Mouse (Mus musculus) neural tube, embryonic 15.5 days (tissue): Measurements from ENCODE around the gene Fryl. TPM values are rescaled to one million over a fixed set of nuclear protein-coding genes. Genes with fewer than 3 reads are reported as not detected.
A peak's percentile ranks its signal among the peaks of the same experiment; 100 is the strongest.

Experiments used
- ATAC-seq: fragments of 200-750 bp; cut with Nextera tagmentation; 2 replicates; pipeline ENCODE4 v1.8.0; 2017; ENCODE audit warnings: mild to moderate bottlenecking, moderate TSS enrichment, moderate library complexity; ENCODE audit not compliant: low FRiP score
- H3K27ac ChIP-seq: fragments of 300-500 bp; sonication (generic); replicated peaks from 2 replicates; pipeline ENCODE4 v1.5.1; 2015; ENCODE audit warnings: mild to moderate bottlenecking, inconsistent platforms
- H3K27me3 ChIP-seq: fragments of 300-500 bp; sonication (generic); replicated peaks from 2 replicates; pipeline ENCODE4 v1.6.1; 2015; ENCODE audit warnings: inconsistent platforms
- H3K36me3 ChIP-seq: fragments of 300-500 bp; sonication (generic); 2 replicates; pipeline ENCODE4 v1.6.1; 2015; ENCODE audit warnings: inconsistent platforms
- H3K4me1 ChIP-seq: fragments of 300-500 bp; sonication (generic); 2 replicates; pipeline ENCODE4 v1.6.1; 2015; ENCODE audit warnings: inconsistent platforms
- H3K4me2 ChIP-seq: fragments of 300-500 bp; sonication (generic); 2 replicates; pipeline ENCODE4 v1.6.1; 2015; ENCODE audit warnings: inconsistent platforms, mild to moderate bottlenecking, moderate library complexity
- H3K4me3 ChIP-seq: fragments of 300-500 bp; sonication (generic); replicated peaks from 2 replicates; pipeline ENCODE4 v1.5.1; 2015; ENCODE audit warnings: mild to moderate bottlenecking, inconsistent platforms
- H3K9ac ChIP-seq: fragments of 300-500 bp; sonication (generic); replicated peaks from 2 replicates; pipeline ENCODE4 v1.6.1; 2015; ENCODE audit warnings: mild to moderate bottlenecking, inconsistent platforms
- H3K9me3 ChIP-seq: fragments of 300-500 bp; sonication (generic); replicated peaks from 2 replicates; pipeline ENCODE4 v1.6.1; 2016; ENCODE audit warnings: inconsistent platforms
- WGBS: fragments of 180-500 bp; shearing (Covaris S2); methylation state at CpG from one replicate; pipeline ENCODE4 v1.1.7; 2015; ENCODE audit warnings: mixed read lengths; 5-methylcytosine and 5-hydroxymethylcytosine counted together
- polyA plus RNA-seq: library from polyadenylated mRNA; unstranded; fragments of >200 nt; fragmentation: Nextera tagmentation; extraction: Ambion mirVana; gene quantifications from 2 replicates; pipeline ENCODE4 v1.2.1, GENCODE M21; 2015

Fryl gene
- polyA plus RNA-seq, 1 experiment from 2014 or later: 37.8 TPM

DNA sequence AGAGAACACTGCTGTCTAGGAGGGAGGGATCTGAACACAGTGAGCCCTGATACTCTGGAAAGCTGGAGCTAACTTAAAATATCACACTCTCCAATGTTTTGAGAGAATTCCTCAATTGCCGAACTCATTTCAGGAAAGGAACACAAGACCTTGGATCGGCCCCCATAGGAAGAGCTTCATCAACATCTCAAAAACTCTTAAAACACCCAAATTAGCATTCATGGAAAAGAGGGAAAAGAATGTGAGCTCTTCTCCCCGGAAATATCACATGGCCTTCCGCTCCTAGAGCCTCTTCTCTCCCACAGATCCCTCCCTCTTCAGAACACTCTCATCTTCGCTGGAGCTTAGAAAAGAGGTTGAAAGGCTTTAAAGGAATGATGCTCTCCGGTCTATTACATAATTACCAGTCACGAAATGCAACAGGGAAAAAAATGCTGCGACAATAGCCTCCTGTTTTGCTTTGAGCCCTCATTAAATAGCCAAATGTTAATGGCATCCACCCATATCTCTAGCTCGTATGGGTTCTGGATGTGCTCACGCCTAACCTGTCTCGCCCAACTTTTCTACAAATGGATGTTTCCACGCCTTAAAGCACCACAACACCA is 84.4 kb downstream of the Fryl start:
- Histone ChIP-seq H3K9me3 (no peaks in the 10 kb centered on the region), H3K27ac (no peak overlapping the region), H3K4me1 (peaks cover 30% of the 10 kb centered on the region), H3K36me3 (no peaks in the 10 kb centered on the region), H3K4me3 (no peak overlapping the region), H3K4me2 (no peak overlapping the region), H3K9ac (no peak overlapping the region), H3K27me3 (no peaks in the 10 kb centered on the region)
- no peak for ATAC-seq
- 62% methylated on average over 12 of the region's 12 CpGs for whole genome bisulfite sequencing

DNA sequence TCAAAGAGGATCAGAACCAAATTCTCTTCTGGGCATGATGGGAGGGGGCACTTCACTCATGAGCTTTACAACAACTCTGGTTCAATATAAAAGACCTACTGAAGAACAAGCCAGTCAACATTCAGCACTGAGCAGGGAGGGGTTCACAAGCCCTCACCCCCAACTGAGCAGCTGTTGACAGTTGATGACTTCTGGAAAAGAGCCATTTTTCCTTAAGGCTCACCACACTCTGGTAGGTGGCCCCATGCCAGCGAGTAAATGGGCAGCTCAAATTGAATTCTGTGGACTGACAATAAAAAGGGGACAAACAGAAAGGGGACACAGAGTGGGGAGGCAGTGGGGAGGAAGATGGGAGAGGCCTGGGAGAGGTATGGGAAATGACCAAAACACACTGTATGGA is 85.2 kb downstream of the Fryl start:
- H3K27ac ChIP-seq: no peak overlapping the region
- 27% methylated on average over 1 of the region's 1 CpGs for WGBS
- H3K27me3 ChIP-seq: no peaks in the 10 kb centered on the region
- no peak; the same call in 1 of the 2 replicates for ATAC-seq
- H3K9me3 ChIP-seq: no peaks in the 10 kb centered on the region
- no peak overlapping the region for H3K4me2 ChIP-seq
- H3K9ac ChIP-seq: no peak overlapping the region
- H3K36me3 ChIP-seq: no peaks in the 10 kb centered on the region
- no peak overlapping the region for H3K4me3 ChIP-seq
- peaks cover 30% of the 10 kb centered on the region for H3K4me1 ChIP-seq

DNA sequence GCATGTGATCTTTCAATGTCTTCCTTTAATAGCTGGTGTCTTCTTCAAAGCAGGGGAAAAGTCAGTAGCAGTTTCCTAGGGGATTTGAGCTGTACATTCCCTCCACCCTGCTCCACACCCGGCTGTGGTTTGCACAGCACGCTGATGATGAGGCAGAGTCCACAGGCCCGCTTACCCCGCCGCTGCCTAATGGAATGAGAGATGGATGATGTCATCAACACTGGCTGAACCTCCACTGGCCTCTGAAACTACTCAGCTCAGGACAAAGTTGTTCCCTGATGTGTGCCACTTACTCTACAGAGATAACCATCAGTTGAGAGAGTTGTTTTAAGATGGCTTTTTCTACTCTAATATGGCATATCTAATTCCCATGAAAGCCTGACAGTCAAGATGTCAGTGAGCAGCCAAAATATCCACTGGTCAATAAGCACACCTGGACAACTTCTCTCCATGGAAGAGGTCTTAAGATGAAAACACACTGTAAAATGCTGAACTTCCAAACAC is 87.6 kb downstream of the Fryl start:
- Histone ChIP-seq H3K36me3 (no peaks in the 10 kb centered on the region), H3K27me3 (no peaks in the 10 kb centered on the region), H3K27ac (peak overlapping the region; percentile 49), H3K4me3 (no peak overlapping the region), H3K9me3 (no peaks in the 10 kb centered on the region), H3K9ac (no peak overlapping the region), H3K4me1 (peaks cover 34% of the 10 kb centered on the region), H3K4me2 (peak overlapping the region; percentile 44; the same call in 1 of the 2 replicates)
- WGBS: 47% methylated on average over 5 of the region's 5 CpGs
- peak; percentile 39; the same call in 1 of the 2 replicates for ATAC-seq

DNA sequence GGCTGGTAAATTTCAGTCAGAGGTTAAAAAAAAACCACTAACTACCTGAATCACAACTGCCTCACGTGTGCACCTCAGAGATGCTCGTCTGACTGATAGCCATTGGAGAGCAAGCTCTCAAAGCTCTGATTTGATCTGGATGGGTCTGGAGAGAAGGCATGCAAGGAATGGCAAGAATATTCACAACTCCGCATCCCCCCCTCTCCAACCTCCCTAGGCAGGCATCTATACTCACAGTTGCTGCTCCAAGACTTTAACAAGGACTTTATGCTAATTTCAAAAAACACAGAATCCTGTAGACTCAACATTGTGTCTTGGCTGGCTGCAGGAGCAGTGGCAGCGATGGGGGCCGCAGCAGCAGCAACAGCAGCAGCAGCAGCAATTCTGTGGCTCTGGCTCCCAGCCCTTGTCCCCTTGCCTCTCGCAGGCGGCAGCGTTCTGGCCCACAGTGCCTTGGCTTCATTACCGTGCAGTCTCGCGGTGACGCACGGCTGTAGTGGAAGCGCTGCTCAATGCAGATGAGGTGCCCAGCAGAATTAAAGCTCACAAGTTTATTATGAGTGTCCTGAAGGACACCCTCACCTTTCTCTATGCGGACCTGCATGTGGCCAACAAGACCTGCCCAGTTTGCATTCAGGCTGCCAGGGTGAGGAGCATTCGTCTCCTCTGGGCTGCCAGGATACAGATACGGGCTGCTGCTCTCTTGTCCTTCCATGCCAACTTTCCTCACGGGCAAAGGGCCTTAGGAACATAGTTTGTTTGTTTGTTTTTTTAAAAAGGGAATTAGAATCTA is 88.2 kb downstream of the Fryl start:
- Histone ChIP-seq H3K9me3 (no peaks in the 10 kb centered on the region), H3K27me3 (no peaks in the 10 kb centered on the region), H3K27ac (peak overlapping the region; percentile 49), H3K4me1 (peaks cover 38% of the 10 kb centered on the region), H3K36me3 (no peaks in the 10 kb centered on the region), H3K9ac (no peak overlapping the region; the same call in 1 of the 2 replicates), H3K4me3 (no peak overlapping the region; the same call in 1 of the 2 replicates), H3K4me2 (peak overlapping the region; percentile 44)
- 45% methylated on average over 18 of the region's 18 CpGs for WGBS
- peak; percentile 43; the same call in 1 of the 2 replicates for ATAC-seq

DNA sequence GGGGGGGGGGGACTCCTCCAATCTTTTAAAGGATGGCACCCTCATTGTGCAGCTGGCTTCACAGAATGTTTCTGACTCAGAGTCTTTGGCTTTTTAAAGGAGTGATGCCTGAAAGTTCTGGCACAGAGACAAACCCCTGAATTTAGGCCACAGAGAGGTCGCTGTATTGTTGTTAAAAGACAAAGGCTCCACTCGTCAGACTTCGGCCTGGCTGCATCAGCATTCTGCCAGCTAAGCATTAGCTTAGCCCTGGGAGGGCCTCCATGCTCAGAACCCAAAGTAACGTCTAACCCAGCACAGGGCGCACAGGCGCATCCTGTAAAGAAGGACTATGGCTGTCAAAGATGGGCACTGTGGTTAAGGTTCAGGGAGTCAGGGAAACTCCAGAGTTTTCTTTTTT is 92.4 kb downstream of the Fryl start:
- H3K4me1 ChIP-seq: peaks cover 46% of the 10 kb centered on the region
- no peak overlapping the region for H3K4me3 ChIP-seq

DNA sequence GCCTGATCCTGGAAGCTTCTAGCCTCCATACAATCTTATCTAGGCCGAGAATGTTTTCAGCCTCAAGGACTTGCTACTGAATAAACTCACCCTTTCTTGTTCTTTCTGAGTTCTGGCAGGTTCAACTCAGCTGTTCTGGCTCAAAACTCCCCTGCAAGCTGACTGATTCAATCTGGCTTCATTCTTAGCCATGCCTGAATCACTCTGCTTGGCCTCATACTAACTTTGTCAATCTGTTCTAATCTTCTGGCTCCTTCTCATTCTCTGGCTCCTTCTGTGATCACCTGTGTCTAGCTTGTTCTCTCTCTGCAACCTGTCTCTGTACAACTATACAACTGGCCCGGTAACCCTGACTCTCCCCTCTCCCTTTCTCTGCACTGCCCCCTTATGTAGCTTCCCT is 93.9 kb downstream of the Fryl start:
- 88% methylated on average over 2 of the region's 2 CpGs for WGBS
- Histone ChIP-seq H3K9me3 (no peaks in the 10 kb centered on the region), H3K9ac (no peak overlapping the region), H3K4me3 (no peak overlapping the region), H3K27me3 (no peaks in the 10 kb centered on the region), H3K36me3 (no peaks in the 10 kb centered on the region), H3K4me2 (no peak overlapping the region), H3K27ac (no peak overlapping the region), H3K4me1 (peaks cover 31% of the 10 kb centered on the region)
- ATAC-seq: no peak

More for the DNA sequence above, 92.4 kb downstream of the Fryl start:
- Histone ChIP-seq H3K4me2 (no peak overlapping the region), H3K9ac (no peak overlapping the region), H3K27me3 (no peaks in the 10 kb centered on the region), H3K27ac (no peak overlapping the region), H3K9me3 (no peaks in the 10 kb centered on the region), H3K36me3 (no peaks in the 10 kb centered on the region)
- WGBS: 28% methylated on average over 6 of the region's 6 CpGs
- ATAC-seq: no peak

DNA sequence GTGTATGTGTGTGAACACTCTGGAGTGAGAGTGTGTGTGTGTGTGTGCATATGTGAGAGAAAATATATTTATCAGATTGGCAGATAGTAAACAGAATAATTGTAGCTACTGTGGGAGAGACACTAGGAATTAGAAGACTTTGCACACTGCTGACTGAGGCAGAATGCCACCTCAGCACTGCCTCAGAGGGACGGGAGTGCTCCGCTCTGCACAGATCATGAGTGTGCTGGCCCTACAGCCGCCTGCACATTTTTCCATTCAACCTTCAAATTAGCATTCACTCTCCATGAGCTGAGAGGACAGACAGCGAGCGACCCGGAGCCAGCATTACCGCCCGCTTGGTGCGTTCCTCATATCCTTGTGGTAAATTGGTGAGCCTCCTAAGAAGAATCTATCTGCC is 96.0 kb downstream of the Fryl start:
- Histone ChIP-seq H3K9ac (no peak overlapping the region), H3K36me3 (no peaks in the 10 kb centered on the region), H3K4me3 (no peak overlapping the region), H3K27ac (peak overlapping the region; percentile 39; the same call in 1 of the 2 replicates), H3K9me3 (no peaks in the 10 kb centered on the region), H3K27me3 (no peaks in the 10 kb centered on the region), H3K4me2 (no peak overlapping the region), H3K4me1 (peaks cover 35% of the 10 kb centered on the region)
- ATAC-seq: peak; percentile 58
- WGBS: 62% methylated on average over 9 of the region's 9 CpGs

DNA sequence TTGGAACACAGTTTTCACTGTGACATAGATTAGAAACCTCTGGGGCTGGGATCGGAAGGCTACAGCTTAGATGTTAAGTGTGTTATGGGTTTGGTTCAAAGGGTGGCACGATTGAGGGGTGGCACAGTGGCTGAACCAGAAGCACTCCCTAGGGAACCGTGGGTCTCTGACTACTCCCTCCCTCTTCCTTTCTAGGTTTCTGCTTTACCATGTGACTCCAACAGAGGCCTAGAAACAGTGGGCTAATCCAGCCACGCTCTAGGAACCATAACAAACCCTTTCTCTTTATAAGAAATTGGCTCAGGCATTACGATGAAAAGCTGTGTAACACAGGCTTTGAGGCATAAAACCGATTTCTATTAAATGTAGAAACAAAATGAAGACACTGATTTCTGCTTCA is 98.9 kb downstream of the Fryl start:
- H3K4me1 ChIP-seq: peaks cover 23% of the 10 kb centered on the region
- no peaks in the 10 kb centered on the region for H3K9me3 ChIP-seq
- H3K4me2 ChIP-seq: no peak overlapping the region
- ATAC-seq: no peak
- H3K27ac ChIP-seq: 0 out of 2 replicates have a peak overlapping the region, but pooled peaks have one; percentile 23
- no peaks in the 10 kb centered on the region for H3K36me3 ChIP-seq
- WGBS: 67% methylated on average over 6 of the region's 6 CpGs
- H3K27me3 ChIP-seq: no peaks in the 10 kb centered on the region
- no peak overlapping the region for H3K9ac ChIP-seq
- no peak overlapping the region for H3K4me3 ChIP-seq

DNA sequence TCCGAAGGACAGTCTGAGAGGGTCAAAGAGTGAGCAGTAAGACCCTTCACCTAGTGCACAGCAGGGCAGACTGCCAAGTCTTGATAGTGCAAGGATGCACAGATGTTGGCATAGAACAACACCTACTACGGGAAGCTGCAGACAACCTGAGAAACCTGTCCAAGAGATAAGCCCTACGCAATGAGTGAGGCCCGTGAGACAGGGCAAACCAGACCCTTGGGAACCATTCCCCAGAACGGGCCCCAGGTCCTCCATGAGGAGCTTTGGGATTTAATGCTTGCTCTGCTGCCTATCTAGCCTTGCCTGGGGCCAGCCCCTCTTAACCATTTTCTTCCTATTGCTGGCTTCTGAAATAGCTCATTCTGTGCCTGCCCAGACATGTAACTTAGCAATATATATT is 99.4 kb downstream of the Fryl start:
- ATAC-seq: no peak
- Histone ChIP-seq H3K27me3 (no peaks in the 10 kb centered on the region), H3K9ac (no peak overlapping the region), H3K4me2 (no peak overlapping the region), H3K27ac (no peak overlapping the region), H3K4me1 (peaks cover 23% of the 10 kb centered on the region), H3K36me3 (no peaks in the 10 kb centered on the region), H3K4me3 (no peak overlapping the region), H3K9me3 (no peaks in the 10 kb centered on the region)
- 74% methylated on average over 5 of the region's 5 CpGs for WGBS

DNA sequence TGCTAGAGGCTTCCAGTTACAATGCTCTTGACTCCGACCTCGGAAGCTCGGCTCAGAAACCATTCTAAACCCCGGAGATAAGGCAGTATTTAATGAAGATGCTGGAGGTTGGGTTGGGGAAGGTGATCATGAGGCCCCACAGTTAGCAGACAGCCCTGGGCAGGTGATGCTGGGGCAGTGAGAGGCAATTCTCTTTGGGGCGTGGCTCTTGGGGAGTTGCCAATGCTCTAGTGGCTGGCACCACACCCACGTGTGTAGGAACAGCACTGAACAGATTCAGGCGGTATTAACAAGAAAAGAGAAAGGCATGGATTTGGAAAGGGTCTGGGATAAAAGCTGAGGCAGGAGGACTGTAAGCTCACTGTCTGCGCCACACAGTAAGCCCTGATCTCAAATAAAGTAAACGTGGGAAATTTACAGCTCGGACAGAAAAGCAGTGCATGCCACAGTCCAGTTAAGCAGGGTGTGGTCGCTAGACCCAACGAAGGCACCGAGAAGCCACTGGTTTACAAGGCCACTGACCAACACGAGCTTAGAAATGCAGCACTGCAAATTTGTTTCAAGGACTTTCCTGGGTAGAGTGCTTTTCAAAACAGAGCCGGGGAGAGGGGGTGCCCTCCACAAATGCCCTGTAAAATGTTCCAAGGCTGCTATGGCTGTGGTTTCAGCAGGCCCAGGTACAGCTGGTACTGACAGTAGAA is 100.0 kb downstream of the Fryl start:
- no peak overlapping the region for H3K27ac ChIP-seq

DNA sequence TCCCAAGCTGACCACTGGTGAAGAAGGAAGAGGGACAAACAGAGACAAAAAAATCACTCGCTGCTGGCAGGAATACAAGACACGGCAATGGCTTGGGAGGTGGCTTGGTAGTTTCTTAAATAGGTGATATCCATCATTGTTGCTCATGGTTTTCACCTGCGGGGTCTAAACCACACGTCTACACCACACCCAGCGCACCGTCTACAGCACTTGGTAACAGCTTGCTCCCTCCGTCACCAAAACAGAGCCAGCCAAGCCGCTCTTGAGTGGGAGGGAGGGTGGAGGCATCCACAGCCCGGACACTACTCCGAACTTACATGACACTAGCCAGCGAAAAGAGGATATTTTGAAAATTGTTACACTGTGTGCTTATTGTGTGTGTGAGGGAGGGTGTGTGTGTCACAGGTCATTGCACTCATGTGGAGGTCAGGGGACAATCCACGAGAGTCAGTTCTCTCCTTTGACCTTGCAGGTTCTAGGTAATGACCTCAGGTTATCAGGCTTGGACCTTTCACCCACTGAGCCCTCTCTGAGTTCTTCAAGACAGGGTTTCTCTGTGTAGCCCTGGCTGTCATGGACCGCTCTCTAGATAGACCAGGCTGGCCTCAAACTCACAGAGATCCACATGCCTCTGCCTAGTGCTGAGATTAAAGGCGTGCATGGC is 102.5 kb downstream of the Fryl start:
- Histone ChIP-seq H3K27ac (no peak overlapping the region), H3K36me3 (no peaks in the 10 kb centered on the region), H3K9ac (no peak overlapping the region), H3K9me3 (no peaks in the 10 kb centered on the region), H3K4me1 (peaks cover 10% of the 10 kb centered on the region), H3K27me3 (no peaks in the 10 kb centered on the region), H3K4me3 (no peak overlapping the region), H3K4me2 (no peak overlapping the region)
- ATAC-seq: no peak
- WGBS: 93% methylated on average over 14 of the region's 14 CpGs

More for the DNA sequence above, 100.0 kb downstream of the Fryl start:
- H3K9ac ChIP-seq: no peak overlapping the region
- no peaks in the 10 kb centered on the region for H3K27me3 ChIP-seq
- no peak for ATAC-seq
- H3K4me3 ChIP-seq: no peak overlapping the region
- no peak overlapping the region for H3K4me2 ChIP-seq
- peaks cover 20% of the 10 kb centered on the region for H3K4me1 ChIP-seq
- no peaks in the 10 kb centered on the region for H3K9me3 ChIP-seq
- H3K36me3 ChIP-seq: no peaks in the 10 kb centered on the region
- 85% methylated on average over 15 of the region's 15 CpGs for WGBS
